Mouse (Mus musculus) liver, adult 2 months (tissue): Measurements from ENCODE around the gene C2cd2l.

Source experiments
- CTCF ChIP-seq: fragments of 200-500 bp; IDR thresholded peaks from 2 replicates; pipeline ENCODE4 v1.5.1; 2011; ENCODE audit warnings: low read depth, low read length, control low read depth
- POLR2A ChIP-seq: fragments of 200-500 bp; IDR thresholded peaks from 2 replicates; pipeline ENCODE4 v1.6.1; 2011; ENCODE audit warnings: low read length, control low read depth; ENCODE audit not compliant: insufficient read depth; ENCODE audit errors: extremely low read depth

- TF ChIP-seq POLR2A = no peak
- TF ChIP-seq CTCF = no peak
These were observed 4.1 kb upstream of the C2cd2l start for GRCm38 (mm10) chr9:44324147-44324546.
